Mouse (Mus musculus): ENCODE measurements at regions not wholly inside any gene's neighbourhood (a gene's known extent, or its start where the extent isn't known, plus 50 kb on each side); places are given as distances from the start of the nearest gene placed in this dataset.

DNA sequence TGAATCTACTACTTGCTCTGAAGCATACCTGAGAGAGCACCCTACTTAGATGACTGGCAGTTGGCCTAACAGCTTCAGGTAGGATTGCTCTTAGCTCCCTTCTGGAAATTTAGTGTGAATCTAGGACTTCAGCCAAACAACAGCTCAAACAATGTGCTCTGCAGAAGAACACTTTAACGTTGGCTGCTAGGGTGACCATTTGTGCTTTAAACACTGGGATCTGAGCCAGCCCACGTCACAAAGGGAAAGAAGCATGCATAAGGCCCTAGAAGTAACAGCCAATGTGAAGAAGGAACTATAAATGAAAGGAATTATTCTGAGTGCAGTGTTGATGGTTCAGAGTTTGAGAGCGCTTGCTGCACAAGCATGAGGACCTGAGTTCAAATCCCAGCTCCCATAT is 101.2 kb upstream of the Dock1 start:
- TF ChIP-seq FLI1 (IDR thresholded peaks at IDR 0.05; ENCODE audit: low read length) (no peak), GATA1 (IDR thresholded peaks at IDR 0.05; ENCODE audit: borderline replicate concordance, low read length) (no peak)
